Mouse (Mus musculus) ES-E14 (cell line): ENCODE measurements at regions not wholly inside any gene's neighbourhood (a gene's known extent, or its start where the extent isn't known, plus 50 kb on each side); places are given as distances from the start of the nearest gene placed in this dataset.

Experiments
- DNase-seq: peaks from one replicate; pipeline ENCODE4 v3.0.0-alpha.2; 2013; ENCODE audit warnings: low read depth, low spot score
- H3K27ac ChIP-seq: 2 replicates; pipeline ENCODE4 v1.5.1; 2012; ENCODE audit warnings: low read depth, mild to moderate bottlenecking, low read length, moderate library complexity, mixed read lengths; ENCODE audit not compliant: poor library complexity, insufficient read depth, severe bottlenecking
- H3K36me3 ChIP-seq: 2 replicates; pipeline ENCODE4 v1.6.1; 2012; ENCODE audit warnings: mild to moderate bottlenecking, low read length, moderate library complexity, mixed read lengths; ENCODE audit not compliant: control insufficient read depth, poor library complexity, insufficient read depth, severe bottlenecking
- H3K4me1 ChIP-seq, 2 experiments: fragments of 150-350 bp in 1 of 2; sonication (generic) in 1 of 2; 2 replicates each; pipeline ENCODE4 v1.6.1; 2012; ENCODE audit warnings: low read length in 2 of 2, mild to moderate bottlenecking in 1 of 2, mixed read lengths in 1 of 2; ENCODE audit not compliant: control insufficient read depth in 2 of 2, insufficient read depth in 2 of 2, poor library complexity in 1 of 2
- H3K4me3 ChIP-seq, 2 experiments: fragments of 150-350 bp in 1 of 2; sonication (generic) in 1 of 2; 2 replicates each; pipeline ENCODE4 v1.5.1; 2012; ENCODE audit warnings: low read length in 2 of 2, low read depth in 1 of 2, mild to moderate bottlenecking in 1 of 2, mixed read lengths in 1 of 2; ENCODE audit not compliant: insufficient read depth in 1 of 2, poor library complexity in 1 of 2, severe bottlenecking in 1 of 2
- H3K9ac ChIP-seq: 2 replicates; pipeline ENCODE4 v1.6.1; 2012; ENCODE audit warnings: low read depth, mild to moderate bottlenecking, low read length, mixed read lengths; ENCODE audit not compliant: poor library complexity, insufficient read depth, severe bottlenecking
- H3K9me3 ChIP-seq: fragments of 150-350 bp; sonication (generic); 2 replicates; pipeline ENCODE4 v1.6.1; 2012; ENCODE audit warnings: low read depth, mild to moderate bottlenecking, low read length; ENCODE audit not compliant: control insufficient read depth, insufficient read depth
- CHD2 ChIP-seq: IDR thresholded peaks from 2 replicates; pipeline ENCODE4 v1.6.1; 2014; ENCODE audit warnings: mild to moderate bottlenecking, low read depth, low read length, inconsistent platforms
- HCFC1 ChIP-seq: IDR thresholded peaks from 2 replicates; pipeline ENCODE4 v1.6.1; 2012; ENCODE audit warnings: low read length, inconsistent platforms, borderline replicate concordance; ENCODE audit not compliant: insufficient read depth
- MAFK ChIP-seq: IDR thresholded peaks from 2 replicates; pipeline ENCODE4 v1.6.1; 2014; ENCODE audit warnings: mild to moderate bottlenecking, low read depth, low read length, inconsistent platforms; ENCODE audit not compliant: insufficient read depth
- ZC3H11A ChIP-seq: IDR thresholded peaks from 2 replicates; pipeline ENCODE4 v1.6.1; 2012; ENCODE audit warnings: low read depth, mild to moderate bottlenecking, inconsistent platforms, low read length, borderline replicate concordance
- ZNF384 ChIP-seq: IDR thresholded peaks from 2 replicates; pipeline ENCODE4 v1.6.1; 2012; ENCODE audit warnings: low read depth, low read length, inconsistent platforms
- in situ Hi-C, 2 experiments: fragments of 600-800 bp; cut with MboI; formaldehyde crosslinking; loops; one replicate each; pipeline ENCODE4 v1.15.1; 2025; ENCODE audit warnings: low sequenced_read_pairs in 2 of 2, inconsistent platforms in 1 of 2; ENCODE audit not compliant: unreplicated experiment in 2 of 2

DNA sequence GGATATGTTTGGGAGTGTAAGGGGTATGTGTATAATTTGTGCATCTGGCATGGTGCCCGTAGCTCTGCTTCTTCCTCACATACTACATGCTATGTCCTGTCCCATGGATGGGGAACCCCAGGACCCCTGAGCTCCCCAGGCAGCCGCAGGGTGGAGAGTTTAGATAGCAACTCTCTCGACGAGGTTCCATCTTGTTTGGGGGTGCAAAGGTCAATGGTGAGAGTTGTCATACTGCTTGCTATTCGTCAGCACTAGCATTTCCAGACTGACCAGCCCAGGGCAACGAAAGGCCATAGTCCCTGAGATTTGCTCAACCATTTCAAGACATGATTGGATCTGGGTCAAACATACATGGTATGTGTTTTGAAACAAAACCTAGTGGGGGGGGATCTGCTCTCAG lies 71.4 kb downstream of the Cryaa start:
- Histone ChIP-seq H3K9ac (no peak overlapping the region), H3K9me3 (no peaks in the 10 kb centered on the region), H3K36me3 (no peaks in the 10 kb centered on the region), H3K4me1 (peaks cover 6 to 16% of the 10 kb centered on the region in 2 experiments; a peak in 3 of 4 replicates), H3K27ac (no peak overlapping the region), H3K4me3 (no peak overlapping the region)
- TF ChIP-seq ZNF384 (no peak), MAFK (no peak), ZC3H11A (no peak), HCFC1 (no peak), CHD2 (no peak)
- in situ Hi-C loops: no loop called here
- no peak for DNase-seq

DNA sequence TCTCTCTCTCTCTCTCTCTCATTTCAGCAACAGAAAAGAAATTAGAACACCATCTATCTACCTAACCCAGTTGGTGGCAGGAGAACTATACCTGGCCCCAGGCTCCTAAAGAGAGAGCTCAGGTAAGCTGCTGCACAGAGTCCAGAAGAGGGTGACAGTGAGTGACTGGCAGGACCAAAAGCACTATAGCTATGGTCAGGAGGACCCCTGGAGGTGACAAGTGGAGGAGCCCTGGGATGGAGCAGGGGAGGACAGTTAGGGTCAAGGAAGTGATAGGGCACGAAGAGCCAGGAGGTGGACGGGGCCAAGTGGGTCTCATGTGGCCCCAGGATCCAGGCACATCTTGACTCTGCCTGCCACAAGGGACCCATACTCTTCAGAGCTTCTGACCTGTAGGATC lies 73.7 kb downstream of the Cryaa start:
- Histone ChIP-seq H3K9me3 (no peaks in the 10 kb centered on the region), H3K27ac (no peak overlapping the region), H3K36me3 (no peaks in the 10 kb centered on the region), H3K4me1 (peaks cover 6 to 15% of the 10 kb centered on the region in 2 experiments; a peak in 3 of 4 replicates), H3K4me3 (no peak overlapping the region), H3K9ac (no peak overlapping the region)
- in situ Hi-C loops: no loop called here
- no peak for DNase-seq
- TF ChIP-seq ZNF384: no peak
- no peak for TF ChIP-seq HCFC1
- TF ChIP-seq ZC3H11A: no peak

DNA sequence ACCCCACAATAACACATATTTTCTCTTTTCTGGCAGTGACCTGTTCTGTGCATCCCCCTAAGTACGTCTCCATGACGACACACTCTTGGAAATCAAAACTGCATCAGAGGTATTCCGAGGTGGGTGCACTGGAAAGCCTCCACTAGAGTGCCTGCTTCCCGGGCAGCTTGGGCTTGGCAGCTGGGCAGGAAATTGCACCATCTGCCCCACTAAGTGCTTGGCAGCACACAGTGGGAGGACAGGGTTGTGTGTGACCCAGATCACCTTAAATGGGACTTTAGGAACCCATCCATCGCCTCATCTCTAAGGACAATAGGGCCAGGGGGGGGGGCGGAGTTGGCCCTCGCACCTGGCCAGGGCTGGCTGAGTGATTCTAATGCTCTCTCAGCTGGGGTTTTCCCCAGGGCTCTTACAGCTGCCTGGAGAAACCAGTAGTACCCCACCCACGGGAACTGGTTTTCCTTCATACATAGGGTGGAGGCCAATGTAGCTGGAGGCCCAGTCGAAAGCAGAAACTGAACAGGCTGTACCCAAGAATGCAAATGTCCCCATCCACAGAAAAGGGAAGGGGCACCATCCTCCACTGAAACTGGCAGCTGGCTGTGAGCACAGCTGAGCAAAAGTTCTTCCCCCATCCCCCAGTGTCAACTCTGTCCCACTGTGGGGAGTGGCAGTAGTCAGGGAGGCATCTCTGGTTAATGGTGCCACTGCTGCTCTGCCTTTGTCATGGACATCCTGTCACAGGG lies 75.7 kb downstream of the Cryaa start:
- in situ Hi-C loops: no loop called here
- peaks cover 3 to 8% of the 10 kb centered on the region in 2 experiments; a peak in 2 of 4 replicates for H3K4me1 ChIP-seq
- H3K9me3 ChIP-seq: no peaks in the 10 kb centered on the region
- H3K9ac ChIP-seq: no peak overlapping the region
- H3K4me3 ChIP-seq: no peak overlapping the region
- no peaks in the 10 kb centered on the region for H3K36me3 ChIP-seq
- H3K27ac ChIP-seq: no peak overlapping the region
- no peak for TF ChIP-seq CHD2
- TF ChIP-seq MAFK: no peak
- no peak for TF ChIP-seq ZC3H11A
- TF ChIP-seq ZNF384: no peak
- no peak for TF ChIP-seq HCFC1
- DNase-seq: no peak

DNA sequence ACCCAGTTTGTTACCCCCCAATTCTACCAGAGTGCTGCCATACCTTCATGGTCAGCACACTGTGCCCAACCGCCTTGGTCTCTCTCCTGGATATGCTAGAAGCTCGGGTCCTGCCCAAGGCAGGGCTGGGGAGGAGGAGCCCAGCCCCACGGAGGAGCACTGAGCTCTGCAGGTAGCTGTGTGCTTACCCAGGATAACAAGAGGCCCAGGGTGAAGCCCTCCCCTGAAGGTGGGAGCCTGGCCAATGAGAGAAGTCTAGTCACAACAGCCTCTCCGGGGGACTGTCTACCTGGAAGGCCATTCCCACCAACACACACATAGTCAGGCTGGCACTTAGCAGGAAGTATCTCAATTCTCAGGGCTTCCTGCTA lies 76.2 kb downstream of the Cryaa start:
- Histone ChIP-seq H3K4me3 (no peak overlapping the region), H3K9ac (no peak overlapping the region), H3K27ac (no peak overlapping the region), H3K9me3 (no peaks in the 10 kb centered on the region), H3K4me1 (peaks cover 3 to 8% of the 10 kb centered on the region in 2 experiments; a peak in 2 of 4 replicates), H3K36me3 (no peaks in the 10 kb centered on the region)
- in situ Hi-C loops: no loop called here
- no peak for TF ChIP-seq MAFK
- no peak for TF ChIP-seq CHD2
- no peak for TF ChIP-seq HCFC1
- no peak for TF ChIP-seq ZC3H11A
- TF ChIP-seq ZNF384: no peak
- DNase-seq: no peak

DNA sequence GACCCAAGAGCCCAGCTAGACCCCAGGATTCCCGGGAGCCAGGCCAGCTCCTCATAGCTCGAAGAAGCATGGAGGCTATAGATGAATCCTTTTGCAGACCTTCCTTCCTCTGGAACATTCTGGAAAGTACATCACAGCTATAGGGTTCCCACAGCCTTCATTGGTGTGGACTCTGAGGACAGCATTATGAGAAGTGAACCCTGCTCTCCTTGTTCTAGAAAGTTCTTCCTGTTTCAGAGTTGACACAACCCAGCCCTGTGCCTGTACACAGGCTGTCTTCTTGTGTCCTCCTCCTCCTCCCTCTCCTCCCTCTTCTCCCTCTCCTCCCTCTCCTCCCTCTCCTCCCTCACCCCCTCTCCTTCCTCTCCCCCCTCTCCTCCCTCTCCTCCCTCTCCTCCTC lies 82.9 kb downstream of the Cryaa start:
- H3K4me1 ChIP-seq: peaks cover 3 to 5% of the 10 kb centered on the region in 2 experiments; a peak in 2 of 4 replicates
- H3K27ac ChIP-seq: no peak overlapping the region
- H3K36me3 ChIP-seq: no peaks in the 10 kb centered on the region
- H3K9me3 ChIP-seq: no peaks in the 10 kb centered on the region
- no peak overlapping the region for H3K9ac ChIP-seq
- no peak for DNase-seq
- in situ Hi-C loops: no loop called here
- H3K4me3 ChIP-seq: no peak overlapping the region
- TF ChIP-seq ZC3H11A (no peak), CHD2 (no peak), HCFC1 (no peak), ZNF384 (no peak), MAFK (no peak)
